Mouse (Mus musculus): ENCODE results near the gene Vmn1r90. TPM values are rescaled to one million over a fixed set of nuclear protein-coding genes. Genes with fewer than 3 reads are reported as not detected.

Vmn1r90 gene
- polyA plus RNA-seq (2014; fragmentation: Illumina TruSeq; extraction: RNeasy Lipid Tissue Mini Kit (QIAGEN cat#74804); ENCODE audit: low read depth, low replicate concordance) = not detected

GRCm38 (mm10) chr7:14563406-14563805 lies at the start of gene Vmn1r90:
Gene Vmn1r90 (minus strand): TSS chr7:14563506.

Other genes starting within 250 kb of the Vmn1r90 start
- gene Obox8, start 229.9 kb downstream of the Vmn1r90 start, polyA plus RNA-seq (2014; fragmentation: Illumina TruSeq; extraction: RNeasy Lipid Tissue Mini Kit (QIAGEN cat#74804); ENCODE audit: low read depth, low replicate concordance) = not detected
- 3,662 TPM for gene Sult2a8, start 116.7 kb downstream of the Vmn1r90 start, polyA plus RNA-seq (2014; fragmentation: Illumina TruSeq; extraction: RNeasy Lipid Tissue Mini Kit (QIAGEN cat#74804); ENCODE audit: low read depth, low replicate concordance)
- 83.8 TPM for gene Sult2a7, start 69.3 kb downstream of the Vmn1r90 start, polyA plus RNA-seq (2014; fragmentation: Illumina TruSeq; extraction: RNeasy Lipid Tissue Mini Kit (QIAGEN cat#74804); ENCODE audit: low read depth, low replicate concordance)
- not detected for gene Obox7, start 96.0 kb upstream of the Vmn1r90 start, polyA plus RNA-seq (2014; fragmentation: Illumina TruSeq; extraction: RNeasy Lipid Tissue Mini Kit (QIAGEN cat#74804); ENCODE audit: low read depth, low replicate concordance)